Mouse (Mus musculus) megakaryocyte, embryonic 14.5 days (primary cell): ENCODE measurements around the gene Rab15.

ENCODE experiments used
- FLI1 ChIP-seq: IDR thresholded peaks from 2 replicates; pipeline ENCODE4 v1.6.1; 2012; ENCODE audit warnings: low read length, inconsistent platforms, mixed read lengths
- GATA1 ChIP-seq: IDR thresholded peaks from 3 replicates; pipeline ENCODE4 v1.6.1; 2012; ENCODE audit warnings: mixed read lengths, low read length, inconsistent platforms, borderline replicate concordance

- no peak for TF ChIP-seq GATA1
- TF ChIP-seq FLI1 = no peak
Observed at GRCm38 (mm10) chr12:76867586-76868280, 45.0 kb upstream of the Rab15 start.
